Mouse (Mus musculus) spleen, postnatal 4 days (tissue): ENCODE measurements around the gene Igf2bp2.

ENCODE experiments used
- DNase-seq, 2 experiments: peaks; one replicate each; pipeline ENCODE4 v3.0.0; 2022; ENCODE audit warnings: low spot score in 2 of 2

The Igf2bp2 gene

DNA sequence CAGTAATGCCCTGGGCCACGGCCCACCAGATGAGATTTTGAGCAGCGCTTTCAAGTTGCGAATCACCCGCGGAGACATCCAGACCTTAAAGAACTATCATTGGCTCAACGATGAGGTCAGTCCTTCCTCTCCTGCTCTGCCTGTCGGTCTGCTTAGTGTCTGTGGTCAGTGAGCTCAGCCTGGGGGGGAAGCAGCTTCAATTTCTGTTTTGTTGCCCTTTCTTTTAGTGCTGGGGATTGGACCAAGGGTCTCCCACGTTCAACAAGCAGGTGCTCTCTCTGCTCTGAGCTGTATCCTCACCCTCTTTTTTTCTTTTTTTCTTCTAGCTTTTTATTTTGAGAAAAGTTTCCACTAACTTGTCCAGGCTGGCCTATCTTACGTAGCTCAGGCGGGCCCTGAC, 124.5 kb downstream of the Igf2bp2 start:
- no peak for DNase-seq

GRCm38 (mm10) chr16:22027474-22027873, 135.6 kb downstream of the Igf2bp2 start:
- DNase-seq: no peak

DNA sequence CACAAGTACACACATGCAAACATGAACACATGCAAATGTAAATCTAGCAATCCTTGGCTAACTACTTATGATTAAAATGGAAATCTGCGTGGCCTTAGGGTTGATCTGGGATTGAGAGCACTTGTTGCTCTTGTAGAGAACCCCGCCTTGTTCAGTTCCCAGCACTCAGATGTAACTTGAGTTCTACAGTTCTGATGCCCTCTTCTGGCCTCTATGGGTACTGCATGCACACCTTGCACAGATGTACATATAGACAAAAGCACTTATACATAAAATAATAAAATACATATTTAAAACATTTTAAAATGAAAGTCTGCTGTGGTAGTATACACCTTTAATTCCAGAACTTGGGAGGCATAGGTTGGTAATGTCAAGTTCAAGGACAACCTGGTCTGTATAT, 141.0 kb downstream of the Igf2bp2 start:
- DNase-seq: peak; percentile 18 to 71

DNA sequence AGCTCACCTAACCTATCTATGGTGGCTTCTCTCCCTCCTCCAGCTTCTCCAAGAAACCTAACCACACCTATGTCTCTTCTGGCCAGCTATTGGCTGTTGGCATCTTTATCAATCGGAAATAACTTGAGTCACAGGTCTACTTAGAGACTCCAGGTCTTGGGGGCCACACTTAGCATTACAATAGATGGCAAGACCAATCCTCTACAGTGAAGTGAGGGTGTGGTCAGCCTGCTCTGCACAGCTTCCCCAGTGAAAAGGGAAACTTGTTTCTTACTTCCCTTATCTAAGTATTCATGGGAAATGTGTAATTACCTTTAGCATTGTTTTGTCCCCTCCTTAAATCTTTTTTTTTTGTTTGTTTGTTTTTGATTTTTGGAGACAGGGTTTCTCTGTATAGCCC, 147.5 kb downstream of the Igf2bp2 start:
- DNase-seq: no peak

DNA sequence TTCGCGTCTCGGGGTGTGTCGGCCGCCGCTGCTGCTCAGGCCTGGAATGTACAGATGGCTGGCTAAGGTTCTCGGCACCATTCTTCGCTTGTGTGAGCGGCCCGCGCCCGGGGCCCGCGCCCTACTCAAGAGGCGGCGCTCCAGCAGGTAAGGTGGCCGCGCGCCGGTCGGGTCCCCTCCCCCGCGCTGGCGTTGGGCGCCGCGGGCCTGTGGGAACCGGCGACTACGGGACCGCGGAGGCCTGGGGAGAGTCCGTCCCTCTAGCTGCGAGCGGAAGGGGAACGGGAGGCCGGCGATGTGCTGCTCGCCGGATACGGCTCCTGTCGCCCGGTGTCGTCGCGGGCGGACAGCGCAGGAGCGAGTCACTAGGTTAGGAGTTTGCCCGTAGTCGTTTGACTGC, 153.5 kb downstream of the Igf2bp2 start:
- DNase-seq: peak in 1 of 2 experiments; percentile 85

- DNase-seq: peak; percentile 100
These were observed 154.0 kb downstream of the Igf2bp2 start, which contains the start of gene Senp2 for GRCm38 (mm10) chr16:22009099-22009584. Gene Senp2, plus strand, starts transcription at chr16:22009484.
